Mouse (Mus musculus) CH12.LX (cell line): Measurements from ENCODE around the gene Zfp53.

ENCODE experiments used
- CTCF ChIP-seq, 2 experiments: IDR thresholded peaks in 1 of 2; conservative IDR thresholded peaks in 1 of 2; 2 replicates each; pipeline ENCODE4 v1.5.1; 2011 to 2012; ENCODE audit warnings: low read depth in 2 of 2, low read length in 2 of 2, improper control_type of control experiment in 1 of 2, inconsistent platforms in 1 of 2, mild to moderate bottlenecking in 1 of 2, moderate library complexity in 1 of 2
- E2F4 ChIP-seq: IDR thresholded peaks from 2 replicates; pipeline ENCODE4 v1.6.1; 2011; ENCODE audit warnings: low read depth, low read length, improper control_type of control experiment; ENCODE audit not compliant: insufficient replicate concordance
- JUN ChIP-seq: IDR thresholded peaks from 2 replicates; pipeline ENCODE4 v1.6.1; 2011; ENCODE audit warnings: low read depth, mild to moderate bottlenecking, low read length, improper control_type of control experiment, moderate library complexity; ENCODE audit not compliant: insufficient read depth
- KAT2A ChIP-seq: IDR thresholded peaks from 2 replicates; pipeline ENCODE4 v1.6.1; 2012; ENCODE audit warnings: low read length, improper control_type of control experiment, inconsistent platforms; ENCODE audit not compliant: insufficient replicate concordance
- POLR2A ChIP-seq: IDR thresholded peaks from 2 replicates; pipeline ENCODE4 v1.6.1; 2011; ENCODE audit warnings: low read depth, mild to moderate bottlenecking, improper control_type of control experiment, low read length
- POLR2AphosphoS2 ChIP-seq: IDR thresholded peaks from 2 replicates; pipeline ENCODE4 v1.6.1; 2011; ENCODE audit warnings: low read depth, low read length, improper control_type of control experiment
- UBTF ChIP-seq: IDR thresholded peaks from 2 replicates; pipeline ENCODE4 v1.6.1; 2012; ENCODE audit warnings: low read depth, mild to moderate bottlenecking, inconsistent platforms, low read length, improper control_type of control experiment, moderate library complexity
- USF2 ChIP-seq: conservative IDR thresholded peaks from 2 replicates; pipeline ENCODE4 v1.6.1; 2011; ENCODE audit warnings: low read depth, low read length, improper control_type of control experiment
- ZNF384 ChIP-seq: IDR thresholded peaks from 2 replicates; pipeline ENCODE4 v1.6.1; 2012; ENCODE audit warnings: low read depth, low read length, improper control_type of control experiment, inconsistent platforms

- TF ChIP-seq POLR2A (no peak), KAT2A (no peak), ZNF384 (no peak), CTCF (conservative IDR thresholded peaks at IDR 0.05 in 1 of 2, IDR thresholded peaks at IDR 0.05 in 1 of 2; ENCODE audit: low read depth in 2 of 2, low read length in 2 of 2) (no peak), POLR2AphosphoS2 (no peak), JUN (no peak), E2F4 (no peak), UBTF (no peak), USF2 (no peak)
These were observed 42.8 kb downstream of the Zfp53 start for GRCm38 (mm10) chr17:21531621-21532020.
